Mouse (Mus musculus): ENCODE measurements around the gene Elfn2.

- TF ChIP-seq CTCF (IDR thresholded peaks at IDR 0.05; ENCODE audit: insufficient read depth, low read length), result no peak
- TF ChIP-seq POLR2A (IDR thresholded peaks at IDR 0.05; ENCODE audit: borderline replicate concordance, extremely low read depth, low read depth, low read length), result no peak
Observed at GRCm38 (mm10) chr15:78673436-78673835, 45.1 kb downstream of the Elfn2 start.

Measured in lung, adult 2 months (tissue).